Comparison of ENCODE assay signal across 16 mouse cellular contexts in genomic region chr14:51996231-51996841, GRCm38 (mm10). TPM values are rescaled to one million over a fixed set of nuclear protein-coding genes. Genes with fewer than 3 reads are reported as not detected.
DNase-seq lines count a peak whose midpoint lies in the region; ATAC-seq and TF ChIP-seq lines count a peak whose summit lies in the region.
"Had no signal": no experiment of that assay in that cellular context is flagged by ENCODE, and none has a peak within 500 bp of the region (broad histone marks: within the 10 kb centered on the region; RNA-seq: fewer than 3 reads in every experiment).

No protein-coding gene starts in this region.

- no peak for DNase-seq in forebrain, embryonic 10.5 days (ENCODE audit: extremely low spot score, low spot score)
- DNase-seq in liver, embryonic 14.5 days (ENCODE audit: low read depth in 3 of 3, low spot score in 3 of 3), result no peak
- DNase-seq in right cerebral cortex, postnatal 25 days, result no peak
- DNase-seq in adrenal gland, adult 18-20 months (ENCODE audit: low spot score in 2 of 2), result no peak
- DNase-seq: adrenal gland, postnatal 36 days; thymus, adult 2 months had no signal

- TF ChIP-seq POLR2A in ES-Bruce4 (IDR thresholded peaks at IDR 0.05; ENCODE audit: insufficient read depth, low read length), result no peak

- peaks cover 94% of the 10 kb centered on the region for H3K36me3 ChIP-seq in forebrain, embryonic 13.5 days (ENCODE audit: poor library complexity, severe bottlenecking)
- peaks cover 98% of the 10 kb centered on the region for H3K36me3 ChIP-seq in forebrain, embryonic 10.5 days (replicated peaks)
- H3K36me3 ChIP-seq in liver, embryonic 14.5 days (replicated peaks; ENCODE audit: control insufficient read depth, insufficient read depth, low read depth), result peaks cover 2% of the 10 kb centered on the region; the same call in 1 of the 2 replicates
- H3K36me3 ChIP-seq in liver, embryonic 12.5 days, result peaks cover 88% of the 10 kb centered on the region
- H3K36me3 ChIP-seq in ES-Bruce4 (ENCODE audit: control insufficient read depth, insufficient read depth, low read length, poor library complexity, severe bottlenecking), result no peaks in the 10 kb centered on the region
- H3K36me3 ChIP-seq in forebrain, embryonic 16.5 days (ENCODE audit: control insufficient read depth, insufficient read depth), result peaks cover 24% of the 10 kb centered on the region

- no peak overlapping the region for H3K9ac ChIP-seq in forebrain, embryonic 13.5 days
- H3K9ac ChIP-seq in liver, embryonic 14.5 days (replicated peaks), result no peak overlapping the region
- H3K9ac ChIP-seq in liver, embryonic 12.5 days, result no peak overlapping the region
- no peak overlapping the region for H3K9ac ChIP-seq in ES-Bruce4 (ENCODE audit: low read depth, poor library complexity, severe bottlenecking)
- H3K9ac ChIP-seq in forebrain, embryonic 16.5 days (replicated peaks; ENCODE audit: low read depth, low read length), result no peak overlapping the region
- H3K9ac ChIP-seq: heart, embryonic 15.5 days; neural tube, embryonic 13.5 days had no signal

- H3K27me3 ChIP-seq in forebrain, embryonic 13.5 days, result no peaks in the 10 kb centered on the region
- H3K27me3 ChIP-seq in forebrain, embryonic 10.5 days (ENCODE audit: poor library complexity, severe bottlenecking), result no peaks in the 10 kb centered on the region
- H3K27me3 ChIP-seq in liver, embryonic 14.5 days (ENCODE audit: control insufficient read depth, insufficient read depth, low read length), result no peaks in the 10 kb centered on the region
- H3K27me3 ChIP-seq in liver, embryonic 12.5 days (replicated peaks), result no peaks in the 10 kb centered on the region
- H3K27me3 ChIP-seq in ES-Bruce4 (ENCODE audit: control insufficient read depth, insufficient read depth, low read length, poor library complexity, severe bottlenecking), result no peaks in the 10 kb centered on the region
- no peaks in the 10 kb centered on the region for H3K27me3 ChIP-seq in forebrain, embryonic 16.5 days (replicated peaks; ENCODE audit: control insufficient read depth, insufficient read depth, low read length)
- H3K27me3 ChIP-seq: heart, embryonic 15.5 days; neural tube, embryonic 13.5 days had no signal

- peak overlapping the region; percentile 51; the same call in 1 of the 2 replicates for H3K27ac ChIP-seq in forebrain, embryonic 13.5 days
- no peak overlapping the region for H3K27ac ChIP-seq in forebrain, embryonic 10.5 days
- H3K27ac ChIP-seq in liver, embryonic 14.5 days, result no peak overlapping the region
- no peak overlapping the region for H3K27ac ChIP-seq in liver, embryonic 12.5 days
- H3K27ac ChIP-seq in ES-Bruce4 (ENCODE audit: insufficient read depth, low read length), result no peak overlapping the region
- H3K27ac ChIP-seq in forebrain, embryonic 16.5 days (ENCODE audit: low read length), result no peak overlapping the region
- H3K27ac ChIP-seq: heart, embryonic 15.5 days; macrophage; neural tube, embryonic 13.5 days had no signal

- no peaks in the 10 kb centered on the region for H3K9me3 ChIP-seq in forebrain, embryonic 13.5 days (replicated peaks)
- H3K9me3 ChIP-seq in forebrain, embryonic 10.5 days, result no peaks in the 10 kb centered on the region
- H3K9me3 ChIP-seq in liver, embryonic 14.5 days (ENCODE audit: control insufficient read depth, low read length), result no peaks in the 10 kb centered on the region
- no peaks in the 10 kb centered on the region for H3K9me3 ChIP-seq in liver, embryonic 12.5 days (replicated peaks)
- no peaks in the 10 kb centered on the region for H3K9me3 ChIP-seq in ES-Bruce4 (replicated peaks; ENCODE audit: control insufficient read depth, insufficient read depth, low read length, poor library complexity, severe bottlenecking)
- H3K9me3 ChIP-seq in forebrain, embryonic 16.5 days (ENCODE audit: control insufficient read depth, low read length), result no peaks in the 10 kb centered on the region
- H3K9me3 ChIP-seq: G1E; heart, embryonic 15.5 days; neural tube, embryonic 13.5 days had no signal

- peak; percentile 35; the same call in 1 of the 2 replicates for TF ChIP-seq CTCF in liver, embryonic 14.5 days (IDR thresholded peaks at IDR 0.05; ENCODE audit: low read depth)
- no peak for TF ChIP-seq CTCF in ES-Bruce4 (IDR thresholded peaks at IDR 0.05; ENCODE audit: low read depth, low read length)

- WGBS in forebrain, embryonic 13.5 days, result 89% methylated on average over 13 of the region's 13 CpGs
- 89% methylated on average over 13 of the region's 13 CpGs for WGBS in forebrain, embryonic 10.5 days
- WGBS in liver, embryonic 14.5 days (ENCODE audit: insufficient replicate concordance), result 80% methylated on average over 13 of the region's 13 CpGs
- 84% methylated on average over 13 of the region's 13 CpGs for WGBS in liver, embryonic 12.5 days (ENCODE audit: insufficient replicate concordance)
- WGBS in forebrain, embryonic 16.5 days, result 85% methylated on average over 13 of the region's 13 CpGs

- H3K4me1 ChIP-seq in forebrain, embryonic 13.5 days, result peaks cover 6% of the 10 kb centered on the region; the same call in 1 of the 2 replicates
- no peaks in the 10 kb centered on the region for H3K4me1 ChIP-seq in forebrain, embryonic 10.5 days
- no peaks in the 10 kb centered on the region; a peak in 1 of 4 replicates for H3K4me1 ChIP-seq in liver, embryonic 14.5 days (replicated peaks; ENCODE audit: control insufficient read depth in 2 of 2, insufficient read depth in 2 of 2, low read length in 1 of 2)
- H3K4me1 ChIP-seq in liver, embryonic 12.5 days, result peaks cover 17% of the 10 kb centered on the region
- H3K4me1 ChIP-seq in ES-Bruce4 (ENCODE audit: control insufficient read depth, insufficient read depth, low read length), result no peaks in the 10 kb centered on the region
- H3K4me1 ChIP-seq in forebrain, embryonic 16.5 days (replicated peaks; ENCODE audit: control insufficient read depth, insufficient read depth, low read length), result 0 out of 2 replicates have a peak, but pooled peaks cover 2% of the 10 kb centered on the region
- H3K4me1 ChIP-seq: neural tube, embryonic 13.5 days had no signal

- TF ChIP-seq EP300 in liver, embryonic 14.5 days (IDR thresholded peaks at IDR 0.05; ENCODE audit: low read depth), result no peak
- no peak for TF ChIP-seq EP300 in ES-Bruce4 (IDR thresholded peaks at IDR 0.05; ENCODE audit: insufficient read depth, low read depth, low read length)

- no peak overlapping the region for H3K4me2 ChIP-seq in forebrain, embryonic 13.5 days
- no peak overlapping the region for H3K4me2 ChIP-seq in liver, embryonic 14.5 days (ENCODE audit: low read depth)
- no peak overlapping the region for H3K4me2 ChIP-seq in liver, embryonic 12.5 days
- no peak overlapping the region for H3K4me2 ChIP-seq in forebrain, embryonic 16.5 days (ENCODE audit: low read length)
- H3K4me2 ChIP-seq: heart, embryonic 15.5 days; neural tube, embryonic 13.5 days had no signal

- H3K4me3 ChIP-seq in forebrain, embryonic 13.5 days, result no peak overlapping the region
- H3K4me3 ChIP-seq in forebrain, embryonic 10.5 days, result no peak overlapping the region
- no peak overlapping the region for H3K4me3 ChIP-seq in liver, embryonic 14.5 days (ENCODE audit: insufficient read depth in 1 of 2, low read depth in 2 of 2, low read length in 2 of 2)
- H3K4me3 ChIP-seq in liver, embryonic 12.5 days, result no peak overlapping the region
- H3K4me3 ChIP-seq in ES-Bruce4 (ENCODE audit: low read depth, low read length), result peak overlapping the region; percentile 29; the same call in 1 of the 2 replicates
- H3K4me3 ChIP-seq in forebrain, embryonic 16.5 days (replicated peaks; ENCODE audit: low read length), result no peak overlapping the region
- H3K4me3 ChIP-seq: heart, embryonic 15.5 days; neural tube, embryonic 13.5 days had no signal

- 0 out of 2 replicates have a peak, but pooled peaks have one; percentile 10 for ATAC-seq in forebrain, embryonic 13.5 days
- no peak for ATAC-seq in liver, embryonic 14.5 days (ENCODE audit: insufficient read depth)
- no peak for ATAC-seq in liver, embryonic 12.5 days
- 0 out of 2 replicates have a peak, but pooled peaks have one; percentile 13 for ATAC-seq in forebrain, embryonic 16.5 days

RNA-seq across cellular contexts. Expression of gene Arhgef40, which starts 11.8 kb away (rescaled TPM):
- polyA plus RNA-seq in forebrain, embryonic 13.5 days (2015; fragmentation: Nextera tagmentation; extraction: Ambion mirVana), result 75.9 and 84.7 TPM in 2 replicates
- 97.5 and 102 TPM in 2 replicates for polyA plus RNA-seq in forebrain, embryonic 10.5 days (2016; fragmentation: Nextera tagmentation; extraction: Ambion mirVana)
- 14.1 and 15.3 TPM in 2 replicates for polyA plus RNA-seq in liver, embryonic 14.5 days (2012; rRNA removed)
- polyA plus RNA-seq in liver, embryonic 14.5 days (2014; fragmentation: Nextera tagmentation; extraction: Ambion mirVana), result 9.4 and 16.5 TPM in 2 replicates
- 34.8 and 40.1 TPM in 2 replicates for polyA plus RNA-seq in liver, embryonic 12.5 days (2016; fragmentation: Nextera tagmentation; extraction: Ambion mirVana)
- 20.5 and 24.8 TPM in 2 replicates for polyA plus RNA-seq in ES-Bruce4 (2011; ENCODE audit: insufficient read depth, insufficient read length, low read depth, missing spikeins)
- 58.5 and 70.4 TPM in 2 replicates for polyA plus RNA-seq in forebrain, embryonic 16.5 days (2015; fragmentation: Nextera tagmentation; extraction: Ambion mirVana)
- total RNA-seq in adrenal gland, adult 18-20 months (2021), result 10 to 100 TPM; 37.8 to 39.7 TPM

RNA-seq across cellular contexts. Expression of gene Tmem253, which starts 19.1 kb away (rescaled TPM):
- 0.63 and 0.96 TPM in 2 replicates for polyA plus RNA-seq in forebrain, embryonic 13.5 days (2015; fragmentation: Nextera tagmentation; extraction: Ambion mirVana)
- 0.63 and 0.96 TPM in 2 replicates for polyA plus RNA-seq in forebrain, embryonic 10.5 days (2016; fragmentation: Nextera tagmentation; extraction: Ambion mirVana)
- 0.06 and 0.08 TPM in 2 replicates for polyA plus RNA-seq in liver, embryonic 14.5 days (2012; rRNA removed)
- 0.24 TPM in 1 of 2 replicates, not detected in the other for polyA plus RNA-seq in liver, embryonic 14.5 days (2014; fragmentation: Nextera tagmentation; extraction: Ambion mirVana)
- polyA plus RNA-seq in liver, embryonic 12.5 days (2016; fragmentation: Nextera tagmentation; extraction: Ambion mirVana), result 0.32 and 0.39 TPM in 2 replicates
- 1.3 and 1.9 TPM in 2 replicates for polyA plus RNA-seq in ES-Bruce4 (2011; ENCODE audit: insufficient read depth, insufficient read length, low read depth, missing spikeins)
- 0.67 and 0.81 TPM in 2 replicates for polyA plus RNA-seq in forebrain, embryonic 16.5 days (2015; fragmentation: Nextera tagmentation; extraction: Ambion mirVana)
- 1 to 10 TPM; 2.1 to 2.3 TPM for total RNA-seq in adrenal gland, adult 18-20 months (2021)
- polyA plus RNA-seq: neural tube, embryonic 13.5 days had no signal

RNA-seq across cellular contexts. Expression of gene Zfp219, which starts 24.2 kb away (rescaled TPM):
- polyA plus RNA-seq in forebrain, embryonic 13.5 days (2015; fragmentation: Nextera tagmentation; extraction: Ambion mirVana), result 52.3 and 58.6 TPM in 2 replicates
- polyA plus RNA-seq in forebrain, embryonic 10.5 days (2016; fragmentation: Nextera tagmentation; extraction: Ambion mirVana), result 85.4 and 87.6 TPM in 2 replicates
- 9.7 and 10.4 TPM in 2 replicates for polyA plus RNA-seq in liver, embryonic 14.5 days (2012; rRNA removed)
- polyA plus RNA-seq in liver, embryonic 14.5 days (2014; fragmentation: Nextera tagmentation; extraction: Ambion mirVana), result 7.4 and 9.8 TPM in 2 replicates
- polyA plus RNA-seq in liver, embryonic 12.5 days (2016; fragmentation: Nextera tagmentation; extraction: Ambion mirVana), result 15.3 and 15.8 TPM in 2 replicates
- polyA plus RNA-seq in ES-Bruce4 (2011; ENCODE audit: insufficient read depth, insufficient read length, low read depth, missing spikeins), result 64.5 and 69.1 TPM in 2 replicates
- polyA plus RNA-seq in forebrain, embryonic 16.5 days (2015; fragmentation: Nextera tagmentation; extraction: Ambion mirVana), result 28.6 and 32.2 TPM in 2 replicates
- 10 to 100 TPM; 53.9 to 61.2 TPM for total RNA-seq in adrenal gland, adult 18-20 months (2021)

RNA-seq across cellular contexts. Expression of gene Olfr221, which starts 45.9 kb away (rescaled TPM):
- polyA plus RNA-seq in forebrain, embryonic 13.5 days (2015; fragmentation: Nextera tagmentation; extraction: Ambion mirVana), result not detected in 2 replicates
- polyA plus RNA-seq in forebrain, embryonic 10.5 days (2016; fragmentation: Nextera tagmentation; extraction: Ambion mirVana), result not detected in 2 replicates
- polyA plus RNA-seq in liver, embryonic 14.5 days (2012; rRNA removed), result not detected in 2 replicates
- not detected in 2 replicates for polyA plus RNA-seq in liver, embryonic 14.5 days (2014; fragmentation: Nextera tagmentation; extraction: Ambion mirVana)
- not detected in 2 replicates for polyA plus RNA-seq in liver, embryonic 12.5 days (2016; fragmentation: Nextera tagmentation; extraction: Ambion mirVana)
- polyA plus RNA-seq in ES-Bruce4 (2011; ENCODE audit: insufficient read depth, insufficient read length, low read depth, missing spikeins), result not detected in 2 replicates
- not detected in 2 replicates for polyA plus RNA-seq in forebrain, embryonic 16.5 days (2015; fragmentation: Nextera tagmentation; extraction: Ambion mirVana)
- total RNA-seq in adrenal gland, adult 18-20 months (2021), result not detected
- total RNA-seq: adrenal gland, postnatal 36 days; left cerebral cortex, postnatal 14 days had no signal
- polyA plus RNA-seq: G1E; heart, embryonic 15.5 days; intestine, embryonic 14.5 days; macrophage; neural tube, embryonic 13.5 days; thymus, adult 2 months had no signal

Comparison
In these comparisons a context has a peak if more than half of its experiments do, and no peak if none do; other contexts are left out.
1. ATAC-seq: peak in forebrain, embryonic 13.5 days (single experiment) and forebrain, embryonic 16.5 days (single experiment); none in liver, embryonic 14.5 days (single experiment) and liver, embryonic 12.5 days (single experiment).